Mouse (Mus musculus) hindbrain, postnatal 0 days (tissue): ENCODE results near the gene Meis1. TPM values are rescaled to one million over a fixed set of nuclear protein-coding genes. Genes with fewer than 3 reads are reported as not detected.

Experiments used
- ATAC-seq: fragments of 200-750 bp; cut with Nextera tagmentation; 2 replicates; pipeline ENCODE4 v1.8.0; 2017; ENCODE audit warnings: mild to moderate bottlenecking, moderate TSS enrichment, moderate library complexity
- DNase-seq: peaks from one replicate; pipeline ENCODE4 v3.0.0-alpha.2; 2015; ENCODE audit warnings: low spot score
- H3K27ac ChIP-seq: fragments of 300-500 bp; sonication (generic); 2 replicates; pipeline ENCODE4 v1.5.1; 2014; ENCODE audit warnings: mild to moderate bottlenecking
- H3K27me3 ChIP-seq: fragments of 300-500 bp; sonication (generic); 2 replicates; pipeline ENCODE4 v1.6.1; 2014; ENCODE audit warnings: low read length, mixed read lengths; ENCODE audit not compliant: insufficient read depth
- H3K36me3 ChIP-seq: fragments of 300-500 bp; sonication (generic); 2 replicates; pipeline ENCODE4 v1.6.1; 2014; ENCODE audit warnings: low read length, mixed read lengths; ENCODE audit not compliant: insufficient read depth
- H3K4me1 ChIP-seq: fragments of 300-500 bp; sonication (generic); 2 replicates; pipeline ENCODE4 v1.6.1; 2014; ENCODE audit warnings: antibody characterized with exemption, low read length, mixed read lengths; ENCODE audit not compliant: insufficient read depth
- H3K4me2 ChIP-seq: fragments of 300-500 bp; sonication (generic); 2 replicates; pipeline ENCODE4 v1.6.1; 2014; ENCODE audit warnings: low read depth, mild to moderate bottlenecking, low read length, moderate library complexity, mixed read lengths
- H3K4me3 ChIP-seq: fragments of 300-500 bp; sonication (generic); 2 replicates; pipeline ENCODE4 v1.5.1; 2014; ENCODE audit warnings: low read length
- H3K9ac ChIP-seq: fragments of 300-500 bp; sonication (generic); replicated peaks from 2 replicates; pipeline ENCODE4 v1.6.1; 2014; ENCODE audit warnings: mild to moderate bottlenecking, low read length, moderate library complexity, mixed read lengths
- H3K9me3 ChIP-seq: fragments of 300-500 bp; sonication (generic); 2 replicates; pipeline ENCODE4 v1.6.1; 2016; ENCODE audit warnings: low read length, mixed read lengths
- CTCF ChIP-seq: IDR thresholded peaks from 2 replicates; pipeline ENCODE4 v1.5.1; 2016; ENCODE audit warnings: antibody characterized with exemption, control low read depth, low read depth
- WGBS: fragments of 180-500 bp; shearing (Covaris S2); extraction: QIAGEN DNeasy Blood & Tissue Kit; methylation state at CpG from one replicate; pipeline ENCODE4 v1.1.7; 2014; 5-methylcytosine and 5-hydroxymethylcytosine counted together
- polyA plus RNA-seq: library from polyadenylated mRNA; unstranded; fragments of >200 nt; fragmentation: Nextera tagmentation; extraction: Ambion mirVana; gene quantifications from 2 replicates; pipeline ENCODE4 v1.2.1, GENCODE M21; 2015
- total RNA-seq: library from RNA; depleted of rRNA; stranded (reverse); fragments of >200 nt; gene quantifications from 2 replicates; pipeline ENCODE4 v1.2.3, GENCODE M21; 2014

Gene Meis1
- total and polyA plus RNA-seq, 2 experiments from 2014 or later = 99.4 to 112 TPM

DNA sequence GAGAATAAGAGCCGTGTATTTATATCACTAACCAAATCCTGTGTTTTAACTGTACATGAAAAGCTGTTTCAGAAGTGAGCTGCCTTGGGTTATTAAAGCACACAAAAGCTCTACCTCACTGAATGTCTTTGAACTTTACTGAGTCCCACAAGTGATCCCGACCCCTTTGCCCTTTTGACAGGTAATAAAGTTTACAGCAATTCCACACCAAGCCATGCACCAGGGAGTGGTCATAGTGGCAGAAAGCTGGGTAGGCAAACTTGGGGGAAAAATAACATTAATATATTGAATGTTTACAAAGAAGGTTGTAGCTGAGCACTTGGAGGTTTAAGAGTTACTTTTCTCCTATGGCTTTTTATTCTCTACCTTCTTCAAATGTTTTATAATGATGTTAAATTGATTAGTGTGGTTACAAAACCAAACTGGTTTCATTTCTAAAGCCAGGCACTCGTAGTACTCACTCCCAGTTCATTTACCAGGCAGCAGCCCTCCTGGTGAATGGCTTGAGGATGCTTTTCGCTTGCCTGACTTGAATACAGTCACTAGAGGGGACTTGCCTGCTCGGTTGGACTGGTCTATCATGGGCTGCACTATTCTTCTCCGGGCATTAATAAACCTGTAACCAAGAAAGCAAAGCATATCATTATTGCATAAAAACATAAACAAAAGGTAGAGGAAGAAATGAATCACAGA, 133.6 kb downstream of the Meis1 start:
- no peaks in the 10 kb centered on the region for H3K27me3 ChIP-seq
- H3K9ac ChIP-seq = no peak overlapping the region
- H3K4me2 ChIP-seq = no peak overlapping the region
- peaks cover 7% of the 10 kb centered on the region for H3K4me1 ChIP-seq
- no peaks in the 10 kb centered on the region for H3K9me3 ChIP-seq
- DNase-seq (no peak), ATAC-seq (no peak)
- WGBS = 25% methylated on average over 6 of the region's 6 CpGs
- no peak overlapping the region for H3K4me3 ChIP-seq
- H3K27ac ChIP-seq = no peak overlapping the region
- no peak for TF ChIP-seq CTCF
- no peaks in the 10 kb centered on the region; the same call in 1 of the 2 replicates for H3K36me3 ChIP-seq

DNA sequence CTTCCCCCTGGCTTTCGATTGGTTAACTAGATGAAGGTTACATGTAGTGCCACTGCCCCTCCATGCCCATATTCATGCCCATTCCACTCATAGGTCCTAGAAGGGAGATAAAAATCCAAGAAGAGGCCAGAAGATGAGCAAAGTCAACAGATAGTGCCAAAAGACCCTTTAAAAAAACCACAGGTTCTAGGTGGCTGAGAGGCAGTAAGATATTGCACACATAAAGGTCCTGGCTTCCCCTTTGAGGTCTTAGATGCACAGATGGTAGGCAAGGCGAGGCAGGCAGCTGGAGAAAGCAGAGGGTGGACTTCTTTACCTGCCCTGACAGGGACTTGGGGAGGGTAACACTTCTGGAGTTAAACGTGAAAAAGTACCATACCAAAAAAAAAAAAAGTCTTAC, 134.8 kb downstream of the Meis1 start:
- H3K27me3 ChIP-seq = no peaks in the 10 kb centered on the region
- TF ChIP-seq CTCF = no peak
- peak overlapping the region; percentile 51; the same call in 1 of the 2 replicates for H3K27ac ChIP-seq
- DNase-seq (no peak), ATAC-seq (0 out of 2 replicates have a peak, but pooled peaks have one; percentile 15)
- H3K9ac ChIP-seq = no peak overlapping the region
- no peaks in the 10 kb centered on the region; the same call in 1 of the 2 replicates for H3K36me3 ChIP-seq
- H3K9me3 ChIP-seq = no peaks in the 10 kb centered on the region
- 35% methylated on average over 3 of the region's 3 CpGs for WGBS
- no peak overlapping the region for H3K4me3 ChIP-seq
- H3K4me2 ChIP-seq = no peak overlapping the region
- peaks cover 7% of the 10 kb centered on the region for H3K4me1 ChIP-seq

DNA sequence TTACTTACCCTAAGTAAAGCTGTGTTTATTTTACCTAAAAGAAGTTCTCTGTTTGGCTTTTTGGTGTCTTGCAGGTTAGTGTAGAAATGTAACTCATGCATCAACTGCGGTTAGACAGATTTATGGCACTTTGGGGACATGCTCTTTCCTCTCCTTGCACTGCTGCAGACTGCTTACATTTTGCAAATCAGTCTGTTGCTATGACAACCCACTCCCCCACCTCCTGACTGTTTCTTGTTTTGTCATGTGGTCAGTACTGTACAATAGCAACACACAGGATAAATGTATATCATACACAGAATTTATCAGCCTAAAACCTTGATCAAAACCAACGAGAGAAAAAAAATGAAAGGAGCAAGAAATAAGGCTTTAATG, 135.3 kb downstream of the Meis1 start:
- peak overlapping the region; percentile 51 for H3K27ac ChIP-seq
- no peak overlapping the region for H3K9ac ChIP-seq
- DNase-seq (peak; percentile 79), ATAC-seq (peak; percentile 81)
- H3K9me3 ChIP-seq = no peaks in the 10 kb centered on the region
- H3K4me1 ChIP-seq = peaks cover 7% of the 10 kb centered on the region
- H3K4me2 ChIP-seq = no peak overlapping the region
- WGBS = 16% methylated on average over 2 of the region's 2 CpGs
- H3K36me3 ChIP-seq = no peaks in the 10 kb centered on the region; the same call in 1 of the 2 replicates
- no peaks in the 10 kb centered on the region for H3K27me3 ChIP-seq
- H3K4me3 ChIP-seq = no peak overlapping the region
- TF ChIP-seq CTCF = no peak

DNA sequence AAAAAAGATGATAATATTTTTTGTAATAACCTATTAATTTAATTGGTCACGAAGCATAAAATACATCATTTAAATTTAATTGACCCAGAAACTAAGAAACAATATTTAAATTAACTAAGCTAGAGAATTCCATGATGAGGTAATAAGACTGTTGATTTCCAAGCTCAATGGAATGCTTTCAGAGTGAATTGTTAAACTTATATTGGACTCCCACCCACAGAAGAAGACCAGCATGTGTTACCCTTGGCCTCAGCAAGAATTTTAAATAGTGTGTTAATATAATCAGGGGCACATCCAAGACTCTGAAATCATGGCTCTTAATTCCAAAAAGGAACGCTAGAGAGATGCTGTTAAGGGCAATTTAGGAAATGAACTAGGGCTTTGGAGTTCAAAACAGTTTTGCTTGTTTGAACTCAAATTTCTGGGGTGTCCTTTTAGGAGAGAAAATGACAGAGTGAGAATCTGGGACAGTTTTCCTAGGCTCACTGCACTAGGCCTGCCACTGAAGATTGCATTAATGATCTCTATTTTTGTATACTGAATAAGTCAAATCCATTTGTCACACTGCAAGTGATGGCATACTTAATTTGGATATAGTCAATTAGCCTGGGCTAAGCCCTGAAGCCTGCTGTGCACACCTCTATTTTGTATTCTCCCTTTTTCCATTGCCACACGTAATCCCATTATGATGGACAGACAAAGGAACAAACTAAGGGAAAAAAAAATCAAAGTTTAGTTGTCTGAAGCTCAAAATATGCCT, 135.9 kb downstream of the Meis1 start:
- H3K9ac ChIP-seq = no peak overlapping the region
- no peak overlapping the region for H3K4me2 ChIP-seq
- DNase-seq (peak; percentile 56), ATAC-seq (no peak)
- no peaks in the 10 kb centered on the region for H3K27me3 ChIP-seq
- no peak overlapping the region for H3K4me3 ChIP-seq
- no peaks in the 10 kb centered on the region for H3K9me3 ChIP-seq
- peak overlapping the region; percentile 41; the same call in 1 of the 2 replicates for H3K27ac ChIP-seq
- WGBS = 37% methylated on average over 3 of the region's 3 CpGs
- H3K4me1 ChIP-seq = peaks cover 7% of the 10 kb centered on the region
- H3K36me3 ChIP-seq = no peaks in the 10 kb centered on the region; the same call in 1 of the 2 replicates
- no peak for TF ChIP-seq CTCF

DNA sequence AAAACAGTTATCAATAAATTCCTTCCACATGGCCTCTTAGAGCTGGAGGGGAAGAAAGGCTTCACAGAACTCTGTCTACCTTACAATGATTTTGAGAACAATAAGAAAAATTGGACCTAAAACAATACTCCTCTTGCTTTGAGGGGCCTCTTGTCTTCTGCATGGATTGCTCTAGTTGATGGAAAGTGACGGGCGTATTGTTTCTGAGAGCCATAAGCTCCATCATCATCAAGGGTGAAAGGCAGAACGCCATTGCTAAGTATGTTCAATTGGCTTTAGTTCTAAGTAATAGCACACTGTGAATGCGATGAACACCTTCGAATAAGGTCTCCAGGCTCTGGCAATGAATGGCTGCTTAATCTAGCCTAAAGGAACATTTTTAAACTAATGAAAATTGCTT, 136.5 kb downstream of the Meis1 start:
- Histone ChIP-seq H3K9ac (no peak overlapping the region), H3K9me3 (no peaks in the 10 kb centered on the region), H3K27me3 (no peaks in the 10 kb centered on the region), H3K36me3 (no peaks in the 10 kb centered on the region; the same call in 1 of the 2 replicates), H3K27ac (no peak overlapping the region), H3K4me2 (no peak overlapping the region), H3K4me3 (no peak overlapping the region), H3K4me1 (peaks cover 7% of the 10 kb centered on the region)
- WGBS = 24% methylated on average over 5 of the region's 5 CpGs
- no peak for DNase-seq
- TF ChIP-seq CTCF = no peak
- no peak for ATAC-seq

DNA sequence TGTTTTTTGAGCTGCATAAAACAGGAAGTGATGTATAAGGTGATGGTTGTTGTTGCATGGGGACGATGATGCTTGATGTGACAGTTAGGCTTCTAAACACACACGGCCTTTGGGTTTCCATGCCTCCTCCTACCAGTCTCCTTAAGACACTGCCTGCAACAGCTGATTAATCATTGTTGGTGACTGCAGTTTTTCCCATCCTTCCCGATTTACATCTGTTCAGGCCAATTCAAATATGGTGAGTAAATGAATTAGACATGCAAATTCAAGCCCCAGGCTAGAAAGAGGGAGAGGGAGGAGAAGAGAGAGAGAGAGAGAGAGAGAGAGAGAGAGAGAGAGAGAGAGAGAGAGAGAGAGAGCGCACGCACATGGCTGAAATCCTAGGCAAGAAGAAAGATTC, 138.0 kb downstream of the Meis1 start:
- ATAC-seq (no peak), DNase-seq (no peak)
- no peaks in the 10 kb centered on the region for H3K27me3 ChIP-seq
- no peak overlapping the region for H3K9ac ChIP-seq
- H3K27ac ChIP-seq = no peak overlapping the region
- TF ChIP-seq CTCF = no peak
- 26% methylated on average over 5 of the region's 5 CpGs for WGBS
- no peaks in the 10 kb centered on the region; the same call in 1 of the 2 replicates for H3K36me3 ChIP-seq
- no peak overlapping the region for H3K4me2 ChIP-seq
- no peak overlapping the region for H3K4me3 ChIP-seq
- no peaks in the 10 kb centered on the region for H3K9me3 ChIP-seq
- peaks cover 13% of the 10 kb centered on the region for H3K4me1 ChIP-seq

DNA sequence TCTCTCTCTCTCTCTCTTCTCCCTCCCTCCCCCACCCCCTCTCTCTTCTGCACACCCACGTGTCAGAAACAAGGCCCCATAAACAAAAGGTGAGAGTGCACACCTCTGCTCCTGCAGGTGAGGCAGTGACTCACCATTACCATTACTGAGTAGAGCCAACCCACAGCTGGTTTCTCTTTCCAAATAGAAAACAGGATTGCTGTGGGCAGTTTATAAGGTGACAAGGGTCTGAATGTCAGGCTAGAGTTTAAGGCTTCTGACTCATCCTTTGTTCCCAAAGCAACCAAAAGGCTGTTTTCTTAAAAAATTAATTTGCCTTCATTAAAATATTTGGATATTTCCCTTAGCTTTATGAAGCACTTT, 139.3 kb downstream of the Meis1 start:
- Histone ChIP-seq H3K27me3 (no peaks in the 10 kb centered on the region), H3K27ac (no peak overlapping the region), H3K9me3 (no peaks in the 10 kb centered on the region), H3K4me3 (no peak overlapping the region), H3K4me2 (peak overlapping the region; percentile 82), H3K9ac (no peak overlapping the region), H3K36me3 (no peaks in the 10 kb centered on the region; the same call in 1 of the 2 replicates), H3K4me1 (peaks cover 9% of the 10 kb centered on the region)
- TF ChIP-seq CTCF = no peak
- DNase-seq (no peak), ATAC-seq (no peak)
- 0% methylated on average over 1 of the region's 1 CpGs for WGBS
